Mouse (Mus musculus) lung, postnatal 10 days (tissue): ENCODE data around the gene Fam136a.
"Not testable (repeated sequence)": the region's sequence is repeated elsewhere in the genome, so short reads cannot be mapped to it uniquely, and the experiment has no call there.

Experiments
- DNase-seq: peaks from one replicate; pipeline ENCODE4 v3.0.0; 2021

The Fam136a gene

DNA sequence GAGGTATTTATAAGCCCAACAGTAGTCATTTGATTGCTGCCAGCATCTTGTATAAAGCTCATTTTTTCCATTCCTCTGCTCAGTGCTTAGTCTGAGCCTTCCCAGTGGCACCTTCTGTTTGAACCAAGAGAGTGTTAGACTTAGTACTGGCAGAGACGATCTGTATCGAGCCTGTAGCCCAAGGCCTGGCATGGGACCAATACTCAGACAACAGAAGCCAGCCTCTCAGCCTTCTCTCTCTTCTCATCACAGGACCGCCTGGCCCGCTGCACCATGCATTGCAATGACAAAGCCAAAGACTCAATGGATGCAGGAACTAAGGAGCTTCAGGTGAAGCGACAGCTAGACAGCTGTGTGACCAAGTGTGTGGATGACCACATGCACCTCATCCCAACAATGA lies 3.0 kb downstream of the Fam136a start:
- DNase-seq: no peak

DNA sequence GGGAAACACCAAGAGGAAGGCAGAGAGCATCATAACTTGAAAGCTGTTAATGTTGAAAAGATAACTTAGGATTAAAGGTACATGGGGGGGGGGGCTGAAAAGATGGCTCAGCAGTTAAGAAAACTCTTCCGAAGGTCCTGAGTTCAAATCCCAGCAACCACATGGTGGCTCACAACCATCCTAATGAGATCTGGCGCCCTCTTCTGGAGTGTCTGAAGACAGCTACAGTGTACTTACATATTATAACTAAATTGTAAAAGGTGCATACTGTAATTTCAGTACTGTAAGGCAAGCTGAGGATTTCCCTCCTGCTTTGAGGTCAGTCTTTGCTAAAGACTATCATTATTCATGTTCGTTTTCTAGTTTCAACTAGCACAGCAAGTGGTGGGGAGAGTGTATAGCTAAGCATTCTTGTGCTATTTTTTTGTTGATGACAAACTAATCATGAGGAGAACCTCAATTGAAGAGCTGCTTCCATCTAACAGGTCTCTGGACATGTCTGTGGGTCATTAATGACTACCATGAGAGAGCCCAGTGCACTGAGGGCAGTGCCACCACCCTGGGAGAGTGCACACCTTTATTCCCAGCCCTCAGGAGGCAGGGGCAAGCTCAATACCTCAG lies 4.8 kb downstream of the Fam136a start:
- peak; percentile 27 for DNase-seq

DNA sequence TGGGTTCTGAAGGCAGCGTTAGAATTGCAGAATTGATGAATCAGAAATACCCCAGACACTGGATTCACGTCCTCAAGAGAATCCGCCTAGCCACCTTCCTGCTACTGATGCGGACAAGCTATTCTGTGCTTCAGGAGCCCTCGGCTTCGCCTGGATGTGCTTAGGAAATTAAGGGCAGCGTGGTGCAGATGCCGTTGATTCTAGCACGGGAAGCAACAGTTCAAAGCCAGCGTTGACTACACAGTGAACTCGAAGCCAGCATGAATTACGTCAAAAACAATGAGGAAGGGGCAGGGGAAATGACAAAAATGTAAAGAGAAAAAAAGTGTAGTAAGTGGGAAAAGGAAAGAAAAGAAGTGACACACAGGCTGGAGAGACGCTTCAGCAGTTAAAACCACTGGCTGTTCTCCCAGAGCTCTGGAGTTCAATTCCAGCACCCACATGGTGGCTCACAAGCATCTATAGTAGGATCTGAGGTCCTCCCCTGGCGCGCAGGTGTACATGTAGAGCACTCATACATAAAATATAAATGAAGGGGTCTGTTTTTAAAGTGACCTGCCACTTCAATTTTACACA lies 5.4 kb downstream of the Fam136a start, which contains the start of gene Snrpg:
Gene Snrpg, plus strand, starts transcription at position 541 of the 576 bp plus-strand sequence.
- peak; percentile 5 for DNase-seq

DNA sequence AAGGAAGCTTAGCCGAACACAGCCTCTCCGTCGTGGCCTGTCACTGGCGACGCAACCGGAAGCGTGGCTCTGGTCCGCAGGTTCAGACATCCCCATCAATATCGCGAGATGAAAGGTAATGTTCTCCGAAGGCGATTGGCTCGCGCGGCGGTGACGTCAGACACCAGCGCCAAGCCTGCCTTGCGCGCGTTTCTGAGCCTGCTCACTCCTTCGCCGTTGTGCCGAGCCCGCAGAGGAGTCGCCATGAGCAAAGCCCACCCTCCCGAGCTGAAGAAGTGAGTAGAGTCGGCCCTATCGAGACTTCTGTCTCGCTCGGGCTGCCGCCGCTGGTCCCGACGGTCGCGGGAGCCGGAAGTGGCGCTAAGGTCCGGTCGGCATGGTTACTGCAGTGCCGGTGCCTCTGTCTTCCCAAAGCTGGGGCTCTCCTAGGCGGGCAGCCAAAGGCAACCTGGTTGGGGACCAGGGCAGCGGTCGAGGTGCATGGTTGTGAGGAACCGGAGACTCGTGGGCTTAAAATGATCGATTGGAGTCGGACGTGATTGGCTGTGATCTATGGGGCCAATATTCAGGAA lies 6.0 kb downstream of the Fam136a start:
- peak; percentile 97 for DNase-seq

DNA sequence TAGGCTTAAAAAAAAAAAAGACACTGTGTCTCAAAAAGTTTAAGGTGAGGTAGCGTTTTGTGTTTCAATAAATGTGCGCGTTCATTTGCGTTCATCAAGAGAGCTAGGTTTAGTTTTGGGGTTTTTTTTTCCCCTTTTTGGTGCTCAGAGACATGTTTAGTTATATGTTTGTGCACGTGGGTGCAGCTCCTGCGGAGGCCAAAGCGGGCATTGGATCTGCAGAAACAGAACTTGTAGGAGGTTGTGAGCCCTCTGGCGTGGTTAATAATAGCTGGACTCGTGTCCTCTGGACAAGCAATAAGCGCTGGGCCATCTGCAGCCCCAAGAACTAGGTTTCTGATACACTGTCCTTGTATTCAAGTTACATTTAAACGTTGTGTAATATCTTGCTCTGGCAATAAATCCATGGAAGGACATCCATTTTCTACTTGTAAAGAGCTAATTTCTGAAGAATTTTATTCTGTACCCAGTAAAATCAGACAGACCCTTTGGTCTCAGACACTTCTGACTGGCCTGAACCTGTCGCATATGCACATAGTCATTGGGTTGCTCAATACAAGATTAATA lies 6.6 kb downstream of the Fam136a start:
- no peak for DNase-seq

DNA sequence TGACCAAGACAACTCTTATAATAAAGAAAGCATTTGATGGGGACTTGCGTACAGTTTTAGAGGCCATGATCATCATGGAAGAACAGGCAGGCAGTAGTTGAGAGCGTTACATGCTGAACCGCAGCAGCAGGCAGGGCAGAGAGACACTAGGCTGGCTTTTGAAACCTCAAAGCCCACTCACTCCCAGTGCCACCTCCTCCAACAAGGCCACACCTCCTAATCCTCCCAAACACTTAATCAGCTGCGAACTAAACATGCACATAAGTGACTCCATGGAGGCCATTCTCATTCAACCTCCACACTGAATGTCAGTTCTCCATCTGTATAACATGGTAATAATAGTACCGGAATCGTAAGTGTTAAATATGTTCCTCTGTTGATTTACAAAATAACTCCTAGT lies 8.1 kb downstream of the Fam136a start:
- no peak for DNase-seq

DNA sequence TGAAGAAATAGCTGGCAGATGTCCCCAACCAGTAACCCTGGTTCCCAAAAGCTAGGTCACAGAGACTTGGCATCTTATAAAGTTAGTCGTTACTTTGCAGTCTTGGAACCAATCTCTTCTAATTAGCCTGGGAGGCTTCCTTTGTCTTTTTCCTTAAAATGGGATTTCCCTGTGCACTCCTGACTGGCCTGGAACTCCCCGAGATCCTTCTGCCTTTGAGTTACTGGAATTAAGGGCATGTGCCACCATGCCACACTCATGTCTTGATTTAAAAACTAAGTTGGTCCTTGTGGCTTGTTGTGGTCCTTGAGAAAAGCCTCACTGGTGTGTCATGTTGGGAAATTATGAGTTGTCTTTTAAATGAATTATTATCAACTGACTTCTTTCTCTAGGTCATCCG lies 12.9 kb downstream of the Fam136a start:
- no peak for DNase-seq

DNA sequence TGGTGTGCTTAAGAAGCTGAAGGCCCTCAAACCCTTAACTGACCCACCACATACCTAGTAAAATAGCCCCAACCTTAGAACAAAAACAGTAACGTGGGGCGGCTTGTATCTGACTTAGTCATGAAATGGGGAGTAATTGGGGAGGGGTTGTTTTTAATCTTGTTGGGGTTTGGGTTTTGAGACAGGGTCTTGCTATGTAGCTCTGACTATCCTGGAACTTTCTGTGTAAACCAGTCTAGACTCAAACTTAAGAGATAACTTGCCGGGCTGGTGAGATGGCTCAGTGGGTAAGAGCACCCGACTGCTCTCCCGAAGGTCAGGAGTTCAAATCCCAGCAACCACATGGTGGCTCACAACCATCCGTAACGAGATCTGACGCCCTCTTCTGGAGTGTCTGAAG lies 14.7 kb downstream of the Fam136a start:
- not testable (repeated sequence) for DNase-seq

DNA sequence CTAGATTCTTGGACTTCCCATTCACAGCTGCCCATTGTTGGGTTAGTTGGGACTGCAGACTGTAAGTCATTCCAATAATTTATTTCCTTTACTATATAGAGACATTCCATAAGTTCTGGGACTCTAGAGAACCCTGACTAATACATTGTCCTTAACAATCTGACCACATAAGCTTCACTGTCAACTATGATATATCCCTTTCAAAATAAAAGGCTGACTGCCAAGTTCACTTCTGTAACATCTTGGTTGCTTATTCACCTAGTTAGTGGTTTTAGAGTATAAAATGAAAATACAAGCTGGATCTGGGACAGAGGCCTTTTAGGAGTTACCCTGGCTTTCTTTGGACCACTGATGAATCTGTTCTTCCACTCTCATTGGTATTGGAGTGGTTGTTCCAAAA lies 17.1 kb downstream of the Fam136a start:
- no peak for DNase-seq

DNA sequence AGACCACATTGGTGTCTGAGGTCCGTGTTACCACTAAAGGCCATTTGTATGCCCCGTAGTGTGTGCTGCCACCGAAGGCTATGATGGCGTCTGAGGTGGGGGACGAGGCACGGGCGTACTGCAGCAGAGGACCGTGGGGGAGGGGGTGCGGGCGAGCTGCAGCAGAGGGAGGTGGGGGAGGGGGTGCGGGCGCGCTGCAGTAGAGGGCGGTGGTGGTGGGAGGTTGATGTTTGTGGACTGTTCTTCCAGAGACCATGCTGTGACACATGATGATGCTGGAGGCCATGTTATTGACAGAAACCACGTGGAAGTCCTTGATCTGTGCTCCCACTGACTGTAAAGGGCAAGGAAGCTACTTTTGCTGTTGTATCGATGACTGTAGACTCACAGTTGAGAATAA lies 17.9 kb downstream of the Fam136a start:
- no peak for DNase-seq

DNA sequence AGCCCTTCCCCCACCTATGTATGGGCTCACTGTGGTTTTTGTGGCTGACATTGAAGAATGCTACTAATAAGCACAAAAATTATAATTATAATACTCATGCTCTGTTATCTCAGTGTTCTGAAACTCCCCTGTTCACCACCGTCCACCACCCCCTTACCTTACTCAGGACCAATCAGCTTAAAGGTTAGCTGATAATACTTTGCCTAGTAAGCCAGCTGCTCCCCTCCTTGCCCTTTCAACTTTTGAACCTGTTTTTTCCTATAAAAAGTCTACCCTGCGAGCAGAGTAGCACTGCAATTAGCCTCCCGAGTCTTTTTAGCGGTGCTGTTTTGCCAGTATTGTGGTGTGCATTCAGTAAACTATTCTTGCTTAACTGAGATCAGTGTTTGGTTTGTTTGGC lies 19.2 kb downstream of the Fam136a start:
- DNase-seq: no peak

DNA sequence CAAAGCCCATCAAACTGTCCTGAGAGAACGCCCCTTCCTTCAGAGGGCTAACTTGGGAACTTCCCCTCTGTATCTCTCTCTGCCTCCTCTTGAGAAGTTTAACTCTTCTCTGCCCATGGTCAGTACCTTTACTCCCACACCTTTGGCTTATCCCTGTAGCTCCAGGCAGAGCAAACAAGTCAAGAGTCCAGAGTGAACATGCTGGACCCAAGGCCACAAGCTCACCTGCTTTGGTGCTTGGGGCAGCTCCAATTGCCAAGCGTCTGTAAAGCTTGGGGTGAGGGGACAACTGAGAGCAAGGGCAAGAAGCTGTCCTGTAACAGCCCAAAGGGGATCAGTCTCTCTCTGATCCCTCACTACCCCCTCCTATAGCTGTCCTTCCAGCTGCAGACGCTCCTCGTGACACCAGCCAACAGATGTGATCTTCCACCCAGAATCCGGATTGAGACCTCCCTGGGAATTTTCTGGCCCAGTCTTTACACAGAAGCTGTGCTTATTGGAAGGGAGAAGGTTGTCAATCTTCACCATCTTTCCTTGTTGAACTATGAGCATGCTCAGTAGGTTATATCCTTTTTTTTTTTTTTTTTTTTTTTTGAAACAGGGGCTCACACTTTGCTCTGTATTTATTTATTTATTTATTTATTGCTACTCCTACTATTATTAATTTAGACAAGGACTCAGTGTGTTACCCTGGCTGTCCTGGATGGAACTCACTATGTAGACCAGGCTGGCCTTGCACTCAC lies 20.1 kb downstream of the Fam136a start:
- no peak for DNase-seq

DNA sequence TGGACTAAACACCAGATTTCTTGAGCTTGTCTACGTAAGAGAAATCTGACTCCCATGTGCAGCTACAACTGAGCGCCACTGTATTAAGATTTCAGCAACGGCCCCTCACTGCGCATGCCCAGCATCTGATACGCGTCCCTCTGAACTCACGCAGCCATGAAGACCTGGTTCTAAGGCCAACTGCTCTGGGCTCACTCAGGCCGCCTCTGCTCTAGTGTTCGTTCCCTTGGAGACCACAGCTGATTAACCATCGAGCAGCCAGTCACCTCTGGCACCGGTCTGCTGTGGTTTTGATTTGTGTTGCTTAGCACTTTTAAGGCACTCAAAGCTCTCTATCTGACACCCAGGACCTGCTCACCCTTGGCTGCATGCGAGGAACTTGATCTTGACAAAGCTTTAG lies 21.9 kb downstream of the Fam136a start:
- DNase-seq: no peak

DNA sequence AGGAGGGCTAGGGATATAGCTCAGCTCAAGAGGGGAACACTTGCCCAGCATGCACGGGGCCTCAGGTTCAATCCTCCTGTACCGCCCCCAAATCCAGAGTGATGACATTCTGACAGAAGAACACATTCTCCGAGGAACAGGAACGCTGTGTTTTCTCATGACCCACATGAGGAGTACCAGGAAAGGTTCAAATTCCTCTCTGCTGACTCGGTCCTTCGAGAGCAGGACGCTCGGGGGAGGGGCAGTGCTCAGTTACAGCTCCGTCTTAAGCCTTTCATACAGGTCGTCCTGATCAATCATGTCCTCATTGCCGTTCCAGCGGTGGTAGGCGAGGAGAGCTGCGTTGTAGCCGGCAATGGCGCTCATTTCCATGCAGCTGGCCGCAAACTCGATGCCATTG lies 23.0 kb downstream of the Fam136a start:
- no peak for DNase-seq

DNA sequence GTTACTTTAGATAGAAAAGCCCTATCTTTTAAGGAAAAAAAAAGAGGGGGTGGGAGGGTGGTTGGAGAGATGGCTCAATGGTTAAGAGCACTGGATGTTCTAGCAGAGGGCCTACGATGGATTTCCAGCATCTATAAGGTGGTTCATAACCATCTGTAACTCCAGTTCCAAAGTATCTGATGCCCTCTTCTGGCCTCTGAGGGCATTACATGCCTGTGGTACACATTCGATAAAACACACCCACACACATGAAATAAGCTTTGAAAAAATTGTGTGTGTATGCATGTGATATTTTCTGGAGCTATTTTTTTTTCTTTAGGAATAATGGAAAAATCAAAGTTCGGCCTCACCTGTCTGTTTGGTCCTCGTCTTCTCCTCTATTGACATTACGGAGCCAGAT lies 25.9 kb downstream of the Fam136a start:
- DNase-seq: no peak

DNA sequence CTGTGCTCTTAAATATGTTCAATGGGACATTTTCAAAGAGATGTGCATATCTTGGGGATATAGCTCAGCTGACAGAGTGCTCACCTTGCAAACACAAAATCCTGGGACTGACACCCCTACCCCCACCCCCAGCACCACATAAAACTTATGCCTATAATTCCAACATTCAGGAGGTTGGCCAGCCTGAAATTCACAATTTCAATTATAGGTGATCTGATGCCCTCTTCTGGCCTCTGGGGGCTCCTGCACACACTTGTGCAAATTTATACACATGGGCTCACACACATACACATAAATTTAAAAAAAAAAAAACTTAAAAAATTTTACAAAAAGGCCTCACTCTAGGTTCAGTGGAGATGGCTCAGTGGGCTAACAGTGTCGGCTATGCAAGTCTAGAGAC lies 27.7 kb downstream of the Fam136a start:
- no peak for DNase-seq

DNA sequence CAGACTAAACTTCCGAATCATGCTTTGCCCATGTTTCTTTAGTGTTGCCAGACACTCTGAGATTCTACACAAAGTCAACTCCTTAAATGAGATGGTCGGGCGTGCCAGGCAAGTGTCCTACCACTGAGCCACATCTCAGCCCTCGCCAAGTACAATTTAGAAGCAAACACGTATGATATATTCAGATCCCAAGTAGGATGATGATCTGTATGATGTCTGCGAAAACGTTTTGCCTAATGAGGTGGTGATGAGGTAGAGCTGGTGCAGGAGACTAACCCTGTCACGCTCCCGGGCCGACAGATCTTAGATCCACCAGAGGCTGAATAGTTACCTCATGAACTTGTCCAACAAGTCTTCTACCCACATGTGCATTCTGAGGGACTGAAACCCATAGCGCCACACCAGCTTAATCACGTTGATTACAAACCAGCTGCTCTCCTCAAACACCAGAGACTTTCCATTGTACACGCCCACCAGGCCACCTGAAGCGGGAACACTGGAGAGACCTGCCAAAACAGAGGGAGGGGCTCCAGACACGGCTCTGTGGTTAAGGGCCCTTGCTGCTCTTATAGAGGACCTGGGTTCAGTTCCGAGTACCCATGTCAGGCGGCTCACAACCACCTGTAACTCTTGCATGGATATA lies 28.8 kb downstream of the Fam136a start:
- no peak for DNase-seq

DNA sequence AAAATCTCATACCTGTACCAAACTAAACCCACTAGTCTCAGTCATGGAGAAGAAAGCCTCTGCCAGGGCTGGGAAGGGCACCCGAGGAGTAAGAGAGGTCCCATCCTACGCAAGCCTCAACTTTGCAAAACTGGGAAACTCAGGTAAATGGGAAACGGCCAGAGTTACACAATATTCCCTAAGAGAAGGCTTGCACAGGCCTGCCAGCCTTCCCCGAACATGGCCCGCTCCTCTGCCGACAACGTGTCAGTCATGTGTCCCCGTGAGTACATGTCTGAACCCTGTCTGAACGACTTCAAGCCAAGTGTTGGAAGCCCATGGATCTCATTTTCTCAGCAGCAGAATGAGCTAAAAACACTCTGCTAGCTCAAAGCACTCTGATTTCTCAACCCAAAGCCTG lies 29.6 kb downstream of the Fam136a start:
- DNase-seq: no peak

DNA sequence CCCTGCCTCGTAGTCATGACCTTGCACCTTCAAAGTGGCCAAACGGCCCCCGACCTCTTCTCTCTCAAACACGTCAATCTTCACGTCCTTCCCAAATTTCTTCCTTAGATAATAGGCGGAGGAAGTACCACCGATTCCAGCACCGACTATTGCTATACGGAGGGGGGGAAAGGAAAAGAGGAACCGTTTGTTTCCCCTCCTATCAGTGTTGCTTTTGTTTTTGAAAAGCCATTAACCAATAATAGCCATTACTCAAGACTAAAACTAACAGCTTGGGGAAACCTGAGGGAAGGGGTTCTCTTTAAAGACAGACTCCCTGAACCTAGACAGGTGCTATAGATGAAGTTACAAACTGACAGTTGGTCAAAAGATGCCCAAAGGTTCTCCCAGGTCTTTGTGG lies 30.5 kb downstream of the Fam136a start:
- DNase-seq: no peak

DNA sequence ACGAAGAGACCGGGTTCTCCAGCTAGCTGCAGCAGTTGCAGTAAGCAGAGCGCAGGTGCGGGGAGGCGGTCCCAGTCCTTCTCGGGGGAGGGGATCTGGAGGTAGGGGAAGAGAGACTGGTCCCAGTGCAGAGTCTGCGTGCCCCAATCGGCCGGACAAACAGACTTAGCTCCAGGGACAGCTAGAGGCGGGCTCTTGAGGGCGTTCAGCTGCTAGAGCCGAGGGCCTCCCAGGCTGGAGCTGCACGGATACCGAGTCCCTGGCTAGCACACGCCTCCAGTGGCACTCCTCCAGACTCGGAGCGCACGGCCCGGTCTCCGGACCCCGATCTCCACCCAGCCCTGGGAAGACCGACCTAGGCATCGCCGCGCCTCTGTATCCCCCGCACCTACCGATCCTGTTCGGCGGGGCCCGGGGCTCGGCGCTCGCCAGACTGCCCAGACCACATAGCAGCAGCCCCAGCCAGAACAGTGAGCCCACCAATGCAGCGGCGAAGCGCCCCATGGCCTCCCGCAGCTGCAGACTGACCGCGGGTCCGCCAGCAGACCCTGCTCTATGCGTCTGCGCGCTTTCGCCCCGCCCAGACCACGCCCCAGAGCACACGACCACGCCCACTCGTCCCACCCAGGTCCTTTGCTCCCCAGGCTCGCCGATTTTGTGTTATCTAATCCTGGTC lies 31.3 kb downstream of the Fam136a start, which contains the start of gene Pcyox1:
Gene Pcyox1, minus strand, starts transcription at position 574 of the 676 bp plus-strand sequence.
- peak; percentile 91 for DNase-seq

DNA sequence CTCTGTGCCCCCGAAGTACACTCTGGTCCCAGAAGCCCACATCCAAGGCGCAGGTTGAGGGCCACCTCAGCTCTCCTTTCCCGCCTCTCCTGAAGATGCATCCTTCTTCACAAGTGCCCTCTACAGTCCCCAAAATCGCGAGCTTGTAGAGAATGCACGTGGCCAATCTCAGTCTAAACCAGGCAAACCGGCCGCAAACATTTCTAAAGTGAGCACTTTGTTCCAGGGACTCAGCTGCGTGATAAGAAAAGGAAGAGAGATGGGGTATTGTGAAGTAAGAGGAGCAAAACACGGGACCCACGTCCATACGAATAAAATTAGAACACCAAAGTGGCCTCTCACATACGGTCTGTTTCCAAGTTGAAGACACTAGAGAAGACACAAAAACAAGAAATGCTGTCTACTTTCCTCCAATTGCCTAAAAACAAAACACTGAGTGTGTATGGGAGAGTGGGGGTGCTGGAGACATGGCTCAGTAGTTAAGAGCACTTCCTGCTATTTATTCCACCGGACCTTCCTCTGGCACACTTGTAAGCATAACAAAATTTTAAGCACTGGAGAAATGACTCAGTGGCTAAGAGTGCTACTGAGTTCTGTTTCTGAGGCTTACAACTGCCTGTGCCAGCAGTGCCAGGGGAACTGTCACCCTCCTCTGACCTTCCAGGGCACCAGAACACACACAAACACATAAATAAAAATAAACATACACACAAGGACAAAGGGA lies 32.0 kb downstream of the Fam136a start:
- DNase-seq: no peak

DNA sequence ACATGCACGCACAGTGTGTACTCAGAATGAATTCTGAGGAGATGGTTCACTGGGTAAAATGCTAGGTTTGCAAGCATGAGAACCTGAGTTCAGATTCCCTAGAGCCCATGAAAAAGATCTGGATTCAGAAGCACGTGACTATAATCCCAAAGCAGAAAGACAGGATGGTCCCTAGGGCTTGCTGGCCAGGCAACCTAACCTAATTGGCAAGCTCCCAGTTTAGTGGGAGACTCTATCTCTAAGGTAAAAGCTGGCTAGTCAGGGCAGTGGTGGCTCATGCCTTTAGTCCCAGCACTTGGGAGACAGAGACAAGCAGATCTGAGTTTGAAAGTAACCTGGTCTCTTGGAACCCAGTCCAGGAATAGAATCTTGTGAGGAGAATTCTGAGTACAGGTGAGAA lies 33.5 kb downstream of the Fam136a start:
- DNase-seq: no peak
